Mouse (Mus musculus) cerebellum, adult 2 months (tissue): ENCODE measurements at regions not wholly inside any gene's neighbourhood (a gene's known extent, or its start where the extent isn't known, plus 50 kb on each side); places are given as distances from the start of the nearest gene placed in this dataset.
"Not testable (repeated sequence)": the region's sequence is repeated elsewhere in the genome, so short reads cannot be mapped to it uniquely, and the experiment has no call there.

Source experiments
- DNase-seq, 2 experiments: peaks; one replicate each; pipeline ENCODE4 v3.0.0; 2021
- H3K27ac ChIP-seq: fragments of 200-500 bp; 2 replicates; pipeline ENCODE4 v1.5.1; 2012; ENCODE audit warnings: low read length, control low read depth, inconsistent platforms; ENCODE audit not compliant: insufficient read depth
- H3K27me3 ChIP-seq: fragments of 200-500 bp; 2 replicates; pipeline ENCODE4 v1.6.1; 2012; ENCODE audit warnings: inconsistent platforms, mild to moderate bottlenecking, low read length, moderate library complexity; ENCODE audit not compliant: control insufficient read depth, insufficient read depth
- H3K4me1 ChIP-seq: fragments of 200-500 bp; 2 replicates; pipeline ENCODE4 v1.6.1; 2011; ENCODE audit warnings: low read length; ENCODE audit not compliant: control insufficient read depth, insufficient read depth
- H3K4me3 ChIP-seq: fragments of 200-500 bp; replicated peaks from 2 replicates; pipeline ENCODE3; 2011; ENCODE audit warnings: mild to moderate bottlenecking, low read depth, low read length, control low read depth; ENCODE audit not compliant: insufficient read depth
- CTCF ChIP-seq: fragments of 200-500 bp; IDR thresholded peaks from 2 replicates; pipeline ENCODE4 v1.5.1; 2011; ENCODE audit warnings: low read depth, mild to moderate bottlenecking, control low read depth, low read length, moderate library complexity, borderline replicate concordance; ENCODE audit not compliant: insufficient read depth
- POLR2A ChIP-seq: fragments of 200-500 bp; IDR thresholded peaks from 2 replicates; pipeline ENCODE4 v1.6.1; 2011; ENCODE audit warnings: low read length, control low read depth, borderline replicate concordance; ENCODE audit not compliant: insufficient read depth
- WGBS: fragments of 180-500 bp; shearing (Covaris S2); methylation state at CpG from one replicate; pipeline ENCODE4 v1.1.7; 2018; 5-methylcytosine and 5-hydroxymethylcytosine counted together

DNA sequence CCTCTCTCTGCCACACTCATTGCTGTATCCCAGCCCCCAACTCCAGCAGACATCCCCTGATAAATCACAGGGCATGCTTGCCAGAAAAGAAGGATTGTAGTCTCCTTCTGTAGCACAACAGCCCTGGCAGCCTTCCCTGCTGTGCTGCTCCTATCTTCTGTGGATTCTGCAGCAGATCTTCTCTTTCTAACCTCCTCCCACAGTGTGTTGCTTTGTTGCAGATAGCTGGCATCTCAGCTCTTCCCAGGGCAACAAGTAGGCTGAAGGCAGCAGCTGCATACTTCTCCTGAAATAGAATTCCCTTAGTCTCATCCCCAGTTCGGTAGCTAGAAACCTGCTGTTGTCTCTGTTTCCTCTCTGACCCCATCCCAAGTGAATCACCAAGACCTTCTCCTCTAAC is 77.7 kb downstream of the Amer1 start:
- Histone ChIP-seq H3K4me3 (no peak overlapping the region), H3K27me3 (no peaks in the 10 kb centered on the region), H3K4me1 (no peaks in the 10 kb centered on the region), H3K27ac (no peak overlapping the region)
- no peak for TF ChIP-seq CTCF
- TF ChIP-seq POLR2A: no peak
- DNase-seq: no peak
- 0% methylated on average over 1 of the region's 1 CpGs for WGBS

DNA sequence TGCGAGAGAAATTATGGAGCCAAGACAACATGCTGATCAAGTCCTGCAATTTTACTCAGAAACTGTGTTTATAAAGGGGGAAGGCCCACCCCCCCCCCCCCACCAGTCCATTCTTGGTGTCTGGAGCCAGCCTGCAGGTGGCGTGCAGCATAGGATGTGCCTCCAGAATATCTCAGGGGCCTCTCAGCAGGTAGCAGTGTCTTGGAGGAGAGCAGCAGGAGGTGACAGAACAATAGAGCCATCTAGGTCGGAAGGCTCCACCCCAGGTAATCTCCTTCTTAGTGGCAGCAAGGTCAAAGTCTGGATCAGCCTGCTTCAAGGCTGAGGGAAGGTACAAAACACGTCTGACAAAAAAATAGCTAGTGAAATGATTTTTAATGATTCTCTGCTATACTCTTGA is 79.3 kb downstream of the Amer1 start:
- 30% methylated on average over 4 of the region's 4 CpGs for WGBS
- not testable (repeated sequence) for H3K27me3 ChIP-seq, DNase-seq, H3K4me3 ChIP-seq, H3K4me1 ChIP-seq, H3K27ac ChIP-seq

DNA sequence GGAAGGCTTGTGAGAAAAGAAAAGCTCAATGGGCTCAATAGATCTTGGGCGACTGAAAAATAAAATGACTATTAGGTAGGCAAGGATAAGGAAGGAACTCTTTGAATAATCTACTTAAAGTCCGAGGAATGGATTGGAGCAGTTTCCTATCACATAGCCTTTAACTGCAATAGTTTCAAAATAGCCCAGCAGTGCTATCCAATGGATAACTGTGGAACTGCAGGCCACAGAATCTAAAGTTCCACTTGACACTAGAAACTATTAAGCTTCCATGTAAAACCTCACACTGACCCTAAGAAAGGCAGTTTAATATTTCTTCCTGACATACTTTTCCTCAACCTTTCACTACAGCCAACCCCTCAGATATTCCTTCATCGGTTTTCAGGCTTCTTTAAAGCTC is 85.6 kb downstream of the Amer1 start:
- no peaks in the 10 kb centered on the region for H3K4me1 ChIP-seq
- DNase-seq: peak; percentile 9 to 13
- H3K27ac ChIP-seq: no peak overlapping the region
- no peak overlapping the region for H3K4me3 ChIP-seq
- TF ChIP-seq POLR2A (no peak), CTCF (peak; percentile 32; the same call in 1 of the 2 replicates)
- WGBS: 12% methylated on average over 3 of the region's 3 CpGs
- no peaks in the 10 kb centered on the region for H3K27me3 ChIP-seq
